Mouse (Mus musculus) left cerebral cortex, postnatal 25 days (tissue): ENCODE measurements around the gene Pstk. TPM values are rescaled to one million over a fixed set of nuclear protein-coding genes. Genes with fewer than 3 reads are reported as not detected.
"Not testable (repeated sequence)": the region's sequence is repeated elsewhere in the genome, so short reads cannot be mapped to it uniquely, and the experiment has no call there.

Source experiments
- DNase-seq, 2 experiments: peaks; one replicate each; pipeline ENCODE4 v3.0.0; 2022; ENCODE audit warnings: low spot score in 2 of 2, mixed read lengths in 1 of 2
- intact Hi-C: fragments of 180-260 bp; cut with DNase I; formaldehyde crosslinking; loops from one replicate; pipeline ENCODE4 v1.15.1; 2025
- total RNA-seq, 2 experiments: library from RNA; stranded (reverse); gene quantifications; 2 replicates each; pipeline ENCODE4 v1.2.3; 2021

Pstk gene
- total RNA-seq, 2 experiments from 2014 or later = 49.1 to 53.5 TPM

DNA sequence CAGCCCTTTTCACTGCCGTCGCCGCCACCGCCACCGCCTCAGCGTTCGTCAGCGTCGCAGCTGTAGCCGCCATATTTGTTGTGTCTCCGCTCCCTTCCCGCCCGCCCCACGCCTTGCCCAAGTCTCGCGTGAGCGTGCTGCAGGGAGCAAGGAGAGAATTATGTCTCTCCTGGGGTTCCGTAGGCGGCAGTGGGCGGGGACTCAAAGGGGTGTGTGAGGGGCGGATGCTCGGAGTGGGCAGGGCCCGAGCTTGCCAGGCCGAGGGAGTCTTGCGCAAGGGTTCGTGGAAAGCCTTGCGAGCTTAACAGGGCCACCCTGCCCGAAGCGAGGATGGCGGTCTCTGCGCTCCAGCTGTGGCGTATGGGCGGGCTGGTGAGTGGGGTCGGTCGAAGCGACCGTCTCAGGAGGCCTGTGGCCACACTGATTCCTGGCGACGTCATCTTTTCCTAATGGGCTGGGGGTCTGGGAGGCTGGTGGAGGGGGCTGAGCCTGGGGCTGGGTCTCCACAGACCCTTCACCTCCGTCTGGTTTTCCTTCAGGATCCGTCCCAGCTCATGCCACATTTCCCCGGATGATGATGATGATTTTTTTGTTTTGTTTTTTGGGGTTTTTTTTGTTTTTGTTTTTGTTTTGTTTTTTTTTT is 39.6 kb downstream of the Pstk start, which contains the start of the genes Ikzf5 and Acadsb:
Gene Ikzf5, minus strand, starts transcription at position 106 of the 643 bp plus-strand sequence.
Gene Acadsb, plus strand, starts transcription at position 186 of the 643 bp plus-strand sequence.
- DNase-seq = peak; percentile 98 to 99
- intact Hi-C loops = no loop called here

GRCm38 (mm10) chr7:131411221-131411940 is 40.4 kb downstream of the Pstk start:
- intact Hi-C loops = no loop called here

GRCm38 (mm10) chr7:131411941-131412270 is 41.0 kb downstream of the Pstk start:
- intact Hi-C loops = no loop called here
- no peak for DNase-seq

More at GRCm38 (mm10) chr7:131411221-131411940, 40.4 kb downstream of the Pstk start:
- peak in 1 of 2 experiments; percentile 6 for DNase-seq

DNA sequence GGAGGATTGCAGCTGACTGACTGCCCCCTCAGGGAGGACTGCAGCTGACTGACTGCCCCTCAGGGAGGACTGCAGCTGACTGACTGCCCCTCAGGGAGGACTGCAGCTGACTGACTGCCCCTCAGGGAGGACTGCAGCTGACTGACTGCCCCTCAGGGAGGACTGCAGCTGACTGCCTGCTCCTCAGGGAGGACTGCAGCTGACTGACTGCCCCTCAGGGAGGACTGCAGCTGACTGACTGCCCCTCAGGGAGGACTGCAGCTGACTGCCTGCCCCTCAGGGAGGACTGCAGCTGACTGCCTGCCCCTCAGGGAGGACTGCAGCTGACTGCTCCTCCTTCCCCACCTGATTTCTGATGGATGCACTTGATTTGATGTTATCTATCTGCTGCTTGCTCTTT is 45.8 kb downstream of the Pstk start:
- intact Hi-C loops = not testable (repeated sequence)

DNA sequence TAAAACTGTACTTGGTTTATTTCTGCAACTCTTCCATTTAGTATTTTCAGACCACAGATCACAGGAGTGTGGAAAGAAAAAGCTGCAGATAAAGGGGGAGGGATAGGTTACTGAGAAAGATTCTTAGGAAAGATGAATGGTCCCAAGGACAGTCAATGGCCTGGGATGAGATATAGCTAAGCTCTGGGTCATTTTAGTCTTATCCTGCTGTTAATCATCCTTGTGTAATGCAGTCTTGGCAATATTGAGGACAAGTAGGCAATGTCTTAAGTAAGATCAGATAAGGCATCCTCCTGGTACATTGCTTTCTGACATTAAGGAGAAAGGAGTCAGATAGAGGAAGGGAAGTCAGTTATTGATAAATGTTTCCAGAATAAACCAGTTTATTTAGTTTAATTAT is 46.7 kb downstream of the Pstk start:
- DNase-seq = no peak
- intact Hi-C loops = no loop called here

More for the DNA sequence above, 45.8 kb downstream of the Pstk start:
- not testable (repeated sequence) for DNase-seq

GRCm38 (mm10) chr7:131424912-131425311 is 54.0 kb downstream of the Pstk start:
- no peak for DNase-seq
- intact Hi-C loops = no loop called here

GRCm38 (mm10) chr7:131427331-131427730 is 56.4 kb downstream of the Pstk start:
- DNase-seq = no peak
- intact Hi-C loops = no loop called here

DNA sequence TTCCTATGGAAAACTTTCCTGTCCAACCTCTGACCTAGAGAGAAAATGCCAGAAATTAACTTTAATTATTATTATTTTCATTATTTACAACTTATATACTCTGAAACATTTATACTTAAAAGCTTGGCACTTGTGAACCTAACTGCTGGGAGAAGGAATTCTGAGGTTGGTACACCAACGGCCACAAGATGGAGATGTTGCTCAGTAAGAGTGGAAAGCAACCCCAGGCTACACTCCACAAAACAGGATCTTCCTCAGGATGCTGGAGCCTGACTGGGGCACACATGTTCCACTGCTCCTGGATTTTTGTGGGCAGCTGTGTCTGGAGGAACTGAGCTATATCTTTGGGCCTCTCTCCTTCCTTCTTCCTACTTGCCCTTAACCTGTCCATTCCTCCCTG is 61.3 kb downstream of the Pstk start:
- intact Hi-C loops = loop anchor here (1.0 to 2.0 kb wide), 2 partner anchors 109 to 450 kb away; no protein-coding TSS in a partner anchor
- DNase-seq = peak; percentile 40 to 77

DNA sequence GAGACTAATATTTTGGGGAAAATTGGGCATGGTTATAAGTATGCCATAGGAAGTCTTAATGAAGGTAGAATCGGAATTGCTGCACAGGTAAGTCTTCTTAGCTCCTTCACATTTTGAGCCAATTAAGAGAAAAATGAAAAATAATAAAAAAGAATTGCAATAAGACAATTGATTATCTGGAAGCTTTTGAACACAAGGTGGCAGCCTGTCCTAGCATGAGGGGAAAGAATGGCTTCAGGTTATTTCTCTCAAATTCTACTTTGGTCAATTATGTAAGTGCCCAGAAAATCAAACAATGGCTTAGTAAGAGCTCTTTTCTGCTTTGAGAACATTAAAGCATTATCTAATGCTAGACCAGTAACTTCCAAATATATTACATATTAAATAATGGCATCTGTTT is 63.3 kb downstream of the Pstk start:
- no peak for DNase-seq
- intact Hi-C loops = no loop called here

DNA sequence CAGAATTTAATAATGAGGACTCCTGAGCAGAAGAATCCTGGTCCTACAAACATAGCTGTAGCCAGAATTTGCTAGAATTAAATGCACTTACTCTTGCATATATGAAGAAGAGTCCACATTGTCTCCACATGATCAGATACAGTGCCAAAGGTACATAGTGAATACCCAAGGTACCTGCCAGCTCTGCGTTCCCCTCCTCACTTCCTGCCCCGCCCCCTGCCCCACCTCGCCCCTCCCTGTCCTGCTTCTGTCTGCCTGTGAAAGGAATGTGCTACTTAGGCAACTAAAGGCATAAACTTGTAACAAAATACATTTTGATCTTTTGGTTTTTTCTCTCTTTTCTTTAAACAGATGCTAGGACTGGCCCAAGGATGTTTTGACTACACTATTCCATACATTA is 66.1 kb downstream of the Pstk start:
- intact Hi-C loops = no loop called here
- DNase-seq = no peak

Other genes starting within 250 kb of the Pstk start
- gene 4933402N03Rik, start 224.8 kb upstream of the Pstk start, total RNA-seq = not detected
- gene 5430419D17Rik, start 196.7 kb upstream of the Pstk start, total RNA-seq = not detected
- gene Cuzd1, start 48.8 kb upstream of the Pstk start, total RNA-seq = under 1 TPM; 0.16 to 0.23 TPM
- not detected for gene Fam24b, start 41.6 kb upstream of the Pstk start, total RNA-seq
- not detected for gene Fam24a, start 37.3 kb upstream of the Pstk start, total RNA-seq
- 10 to 100 TPM; 22.6 to 33.1 TPM for gene 2310057M21Rik, start 8.4 kb upstream of the Pstk start, total RNA-seq
- gene Ikzf5, start 39.4 kb downstream of the Pstk start, total RNA-seq = 10 to 100 TPM; 45.0 to 48.4 TPM
- gene Acadsb, start 39.5 kb downstream of the Pstk start, total RNA-seq = 10 to 100 TPM; 76.1 to 79.3 TPM
- gene Hmx3, start 171.7 kb downstream of the Pstk start, total RNA-seq = not detected
- not detected for gene Hmx2, start 177.6 kb downstream of the Pstk start, total RNA-seq
- 10 to 100 TPM; 61.5 to 62.7 TPM for gene Bub3, start 189.1 kb downstream of the Pstk start, total RNA-seq